Mouse (Mus musculus) lung, embryonic 14.5 days (tissue): ENCODE measurements around the gene Slc38a6. TPM values are rescaled to one million over a fixed set of nuclear protein-coding genes. Genes with fewer than 3 reads are reported as not detected.

Source experiments
- ATAC-seq: fragments of 200-750 bp; cut with Nextera tagmentation; 2 replicates; pipeline ENCODE4 v1.8.0; 2017; ENCODE audit warnings: mild to moderate bottlenecking, moderate TSS enrichment, moderate library complexity; ENCODE audit not compliant: insufficient read depth
- DNase-seq: peaks from one replicate; pipeline ENCODE4 v3.0.0-alpha.2; 2015
- H3K27ac ChIP-seq: fragments of 300-500 bp; sonication (generic); 2 replicates; pipeline ENCODE4 v1.5.1; 2014; ENCODE audit warnings: low read depth, mild to moderate bottlenecking, moderate library complexity
- H3K27me3 ChIP-seq: fragments of 300-500 bp; sonication (generic); 2 replicates; pipeline ENCODE4 v1.6.1; 2014; ENCODE audit warnings: low read length, control low read depth; ENCODE audit not compliant: insufficient read depth
- H3K36me3 ChIP-seq: fragments of 300-500 bp; sonication (generic); 2 replicates; pipeline ENCODE4 v1.6.1; 2014; ENCODE audit warnings: control low read depth; ENCODE audit not compliant: insufficient read depth
- H3K4me1 ChIP-seq: fragments of 300-500 bp; sonication (generic); 2 replicates; pipeline ENCODE4 v1.6.1; 2014; ENCODE audit warnings: antibody characterized with exemption, control low read depth; ENCODE audit not compliant: insufficient read depth
- H3K4me2 ChIP-seq: fragments of 300-500 bp; sonication (generic); 2 replicates; pipeline ENCODE4 v1.6.1; 2014; ENCODE audit warnings: mild to moderate bottlenecking
- H3K4me3 ChIP-seq: fragments of 300-500 bp; sonication (generic); 2 replicates; pipeline ENCODE4 v1.5.1; 2014; ENCODE audit warnings: low read depth, low read length
- H3K9ac ChIP-seq: fragments of 300-500 bp; sonication (generic); 2 replicates; pipeline ENCODE4 v1.6.1; 2014
- H3K9me3 ChIP-seq: fragments of 300-500 bp; sonication (generic); 2 replicates; pipeline ENCODE4 v1.6.1; 2016; ENCODE audit warnings: low read depth, low read length, control low read depth
- CTCF ChIP-seq: IDR thresholded peaks from 2 replicates; pipeline ENCODE4 v1.5.1; 2016; ENCODE audit warnings: antibody characterized with exemption, low read depth
- WGBS: fragments of 180-500 bp; shearing (Covaris S2); extraction: QIAGEN DNeasy Blood & Tissue Kit; methylation state at CpG from one replicate; pipeline ENCODE4 v1.1.7; 2014; 5-methylcytosine and 5-hydroxymethylcytosine counted together
- polyA plus RNA-seq: library from polyadenylated mRNA; unstranded; fragments of >200 nt; fragmentation: Nextera tagmentation; extraction: Ambion mirVana; gene quantifications from 2 replicates; pipeline ENCODE4 v1.2.1, GENCODE M21; 2014

Slc38a6 gene
- polyA plus RNA-seq, 1 experiment from 2014 or later = 9.3 TPM

DNA sequence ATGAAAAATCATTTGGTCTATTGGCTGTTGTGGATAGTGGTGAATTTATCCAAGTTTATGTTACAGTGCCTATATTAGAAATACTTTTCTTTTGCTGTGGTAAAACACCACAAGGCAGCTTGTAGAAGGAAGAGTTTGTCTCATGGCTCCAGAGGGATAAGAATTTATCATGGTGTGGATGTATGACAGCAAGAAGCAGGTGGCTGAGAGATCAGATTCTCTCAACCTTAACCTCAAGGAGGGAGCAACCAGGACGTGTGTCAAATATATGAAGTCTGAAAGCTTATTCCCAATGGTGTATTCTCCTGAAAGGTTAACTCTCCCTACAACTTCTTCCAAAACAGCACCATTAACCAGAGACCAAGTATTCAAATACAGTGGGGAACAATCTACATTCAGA, 20.0 kb upstream of the Slc38a6 start:
- Histone ChIP-seq H3K9me3 (no peaks in the 10 kb centered on the region), H3K36me3 (no peaks in the 10 kb centered on the region), H3K27me3 (no peaks in the 10 kb centered on the region), H3K27ac (no peak overlapping the region), H3K4me3 (no peak overlapping the region), H3K9ac (no peak overlapping the region), H3K4me2 (no peak overlapping the region), H3K4me1 (no peaks in the 10 kb centered on the region)
- DNase-seq = no peak
- TF ChIP-seq CTCF = no peak
- WGBS = 81% methylated on average over 1 of the region's 1 CpGs
- ATAC-seq = no peak

DNA sequence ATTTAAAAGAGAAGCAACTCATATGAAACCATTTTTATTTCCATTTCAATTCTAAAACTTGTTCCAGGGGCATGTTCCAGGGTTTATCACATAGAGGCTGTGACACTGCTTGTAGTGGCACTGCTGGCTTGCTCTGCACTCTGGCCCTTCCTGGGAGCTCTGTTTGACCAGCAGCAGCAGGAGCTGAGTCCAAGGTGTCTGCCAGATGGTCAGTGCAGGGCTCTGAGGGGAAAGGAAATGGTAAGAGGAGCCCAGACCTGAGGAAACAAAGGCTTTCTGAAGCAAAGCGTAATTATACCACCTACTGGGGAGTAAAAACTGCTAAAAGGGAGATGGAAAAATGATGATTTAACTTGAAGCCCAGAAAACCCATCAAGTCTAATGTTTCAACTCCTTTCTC, 18.1 kb upstream of the Slc38a6 start:
- Histone ChIP-seq H3K4me2 (no peak overlapping the region), H3K4me3 (no peak overlapping the region), H3K27me3 (no peaks in the 10 kb centered on the region), H3K9me3 (no peaks in the 10 kb centered on the region), H3K4me1 (no peaks in the 10 kb centered on the region), H3K36me3 (peaks cover 7% of the 10 kb centered on the region; the same call in 1 of the 2 replicates), H3K9ac (no peak overlapping the region), H3K27ac (no peak overlapping the region)
- WGBS = 86% methylated on average over 1 of the region's 1 CpGs
- DNase-seq (no peak), ATAC-seq (no peak)
- TF ChIP-seq CTCF = no peak

DNA sequence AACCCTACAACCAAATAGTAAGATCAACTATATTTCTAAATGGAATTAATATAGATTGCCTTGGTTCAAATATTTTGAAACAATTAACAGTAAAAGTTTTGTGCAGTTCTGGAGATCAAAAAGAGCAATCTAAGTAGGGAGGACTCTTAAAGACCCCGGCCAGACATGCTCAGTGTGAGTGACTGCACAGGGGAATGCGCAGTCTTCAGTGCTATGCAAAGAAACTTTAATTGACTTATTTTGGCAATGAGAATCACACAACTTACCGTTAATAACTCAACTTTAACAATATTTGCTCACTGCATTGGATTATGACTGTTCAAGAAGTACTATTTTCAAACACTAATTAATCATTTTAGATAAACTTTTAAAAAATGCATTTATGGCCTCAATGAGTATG, 17.0 kb upstream of the Slc38a6 start:
- 84% methylated on average over 3 of the region's 3 CpGs for WGBS
- Histone ChIP-seq H3K27me3 (no peaks in the 10 kb centered on the region), H3K4me2 (no peak overlapping the region), H3K4me1 (no peaks in the 10 kb centered on the region), H3K4me3 (no peak overlapping the region), H3K9ac (no peak overlapping the region), H3K27ac (no peak overlapping the region), H3K9me3 (no peaks in the 10 kb centered on the region), H3K36me3 (peaks cover 7% of the 10 kb centered on the region; the same call in 1 of the 2 replicates)
- no peak for ATAC-seq
- TF ChIP-seq CTCF = no peak
- no peak for DNase-seq

DNA sequence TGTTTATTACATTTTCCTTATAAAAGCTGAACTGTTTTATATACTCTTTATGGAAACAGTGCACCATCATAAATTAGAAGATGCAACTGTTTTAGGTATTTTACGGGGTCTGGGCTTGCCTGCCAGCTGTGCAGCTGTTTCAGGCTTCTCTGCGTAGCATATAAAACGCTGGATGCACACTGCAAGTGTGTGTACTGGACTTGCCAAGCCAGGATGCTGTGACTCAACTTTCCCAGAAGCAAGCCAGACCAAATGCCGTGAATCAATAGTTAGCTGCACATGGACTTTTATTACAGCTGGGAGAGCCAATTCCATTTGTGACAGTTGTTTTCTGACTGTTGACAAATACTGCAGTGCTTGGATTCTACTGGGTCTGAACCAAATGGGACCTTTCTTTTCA, 16.6 kb upstream of the Slc38a6 start:
- 71% methylated on average over 4 of the region's 4 CpGs for WGBS
- Histone ChIP-seq H3K4me1 (no peaks in the 10 kb centered on the region), H3K4me3 (no peak overlapping the region), H3K4me2 (no peak overlapping the region), H3K36me3 (peaks cover 11% of the 10 kb centered on the region; the same call in 1 of the 2 replicates), H3K27me3 (no peaks in the 10 kb centered on the region), H3K27ac (no peak overlapping the region), H3K9ac (no peak overlapping the region), H3K9me3 (no peaks in the 10 kb centered on the region)
- TF ChIP-seq CTCF = no peak
- ATAC-seq = no peak
- DNase-seq = no peak

DNA sequence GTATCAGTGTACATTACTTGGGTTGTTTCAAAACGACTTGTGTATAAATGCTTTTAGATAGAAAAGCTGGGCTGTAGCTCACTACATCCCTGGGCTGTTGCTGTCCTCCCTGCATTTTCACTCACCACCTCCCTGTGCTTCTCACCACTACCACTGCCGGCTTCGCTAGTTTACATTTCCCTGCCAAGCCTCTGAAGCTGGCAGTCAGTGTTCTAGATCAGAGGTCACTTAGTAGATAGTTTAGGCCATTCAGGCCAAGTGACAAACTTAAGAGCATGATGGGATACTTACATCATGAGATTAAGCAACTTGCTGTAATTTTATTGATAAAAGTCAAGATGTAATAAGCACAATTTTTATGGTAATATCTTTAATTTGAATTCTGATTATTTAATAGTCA, 11.7 kb upstream of the Slc38a6 start:
- DNase-seq = no peak
- TF ChIP-seq CTCF = no peak
- H3K9ac ChIP-seq = no peak overlapping the region
- H3K36me3 ChIP-seq = peaks cover 31% of the 10 kb centered on the region
- no peaks in the 10 kb centered on the region; the same call in 1 of the 2 replicates for H3K9me3 ChIP-seq
- no peak overlapping the region for H3K4me2 ChIP-seq
- WGBS = 84% methylated on average over 3 of the region's 3 CpGs
- H3K27me3 ChIP-seq = no peaks in the 10 kb centered on the region
- no peak overlapping the region for H3K4me3 ChIP-seq
- ATAC-seq = no peak
- no peak overlapping the region for H3K27ac ChIP-seq
- no peaks in the 10 kb centered on the region for H3K4me1 ChIP-seq

DNA sequence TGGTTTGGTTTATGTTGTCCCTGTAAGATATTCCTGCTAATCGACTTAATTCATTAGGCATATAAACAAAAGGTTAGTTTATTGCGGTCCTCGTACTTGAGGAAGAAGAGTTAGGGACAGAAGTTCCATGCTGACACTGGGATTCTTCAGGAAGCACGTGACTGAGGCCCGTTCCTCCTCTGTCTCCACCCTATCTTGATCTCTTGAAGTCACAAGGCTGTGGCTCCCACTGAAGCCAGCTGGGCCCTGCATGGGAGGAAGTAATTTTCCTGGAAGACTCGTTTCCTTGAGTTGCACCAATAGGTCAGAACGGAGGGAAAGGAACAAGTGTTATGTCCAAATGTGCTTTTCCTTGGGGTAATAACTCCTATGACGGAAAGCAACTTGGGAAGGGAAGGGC, 1.0 kb downstream of the Slc38a6 start:
- DNase-seq (peak; percentile 17), ATAC-seq (no peak)
- peak overlapping the region; percentile 80; the same call in 1 of the 2 replicates for H3K9ac ChIP-seq
- H3K36me3 ChIP-seq = peaks cover 21% of the 10 kb centered on the region; the same call in 1 of the 2 replicates
- 0 out of 2 replicates have a peak, but pooled peaks cover 8% of the 10 kb centered on the region for H3K4me1 ChIP-seq
- H3K4me3 ChIP-seq = peak overlapping the region; percentile 60
- no peak overlapping the region for H3K27ac ChIP-seq
- WGBS = 58% methylated on average over 8 of the region's 8 CpGs
- H3K4me2 ChIP-seq = peak overlapping the region; percentile 71
- H3K27me3 ChIP-seq = no peaks in the 10 kb centered on the region
- no peaks in the 10 kb centered on the region for H3K9me3 ChIP-seq
- TF ChIP-seq CTCF = no peak

DNA sequence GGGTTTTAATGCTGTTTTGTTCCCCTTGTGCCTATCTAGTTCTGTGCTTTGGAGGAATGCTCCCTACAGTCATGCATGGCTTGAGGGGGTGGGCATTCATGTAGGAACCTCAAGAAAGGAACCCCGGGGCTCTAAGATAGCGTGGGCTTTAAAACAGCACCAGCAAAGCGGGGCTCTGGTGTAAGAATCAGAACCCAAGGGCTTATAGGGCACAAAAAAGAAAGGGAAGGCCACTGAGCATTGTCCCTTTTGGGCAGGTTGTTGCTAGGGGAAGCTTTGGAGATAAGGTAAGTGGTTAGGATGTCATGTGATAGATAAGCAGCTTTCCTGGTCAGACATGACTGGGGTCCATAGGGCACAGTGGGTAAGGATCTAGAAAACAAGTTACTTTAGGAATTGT, 2.0 kb downstream of the Slc38a6 start:
- H3K9me3 ChIP-seq = no peaks in the 10 kb centered on the region
- TF ChIP-seq CTCF = no peak
- H3K27ac ChIP-seq = no peak overlapping the region
- H3K27me3 ChIP-seq = no peaks in the 10 kb centered on the region
- DNase-seq = no peak
- H3K36me3 ChIP-seq = peaks cover 16% of the 10 kb centered on the region; the same call in 1 of the 2 replicates
- no peak overlapping the region for H3K4me2 ChIP-seq
- 0 out of 2 replicates have a peak, but pooled peaks cover 8% of the 10 kb centered on the region for H3K4me1 ChIP-seq
- H3K4me3 ChIP-seq = no peak overlapping the region
- no peak for ATAC-seq
- WGBS = 90% methylated on average over 3 of the region's 3 CpGs
- H3K9ac ChIP-seq = no peak overlapping the region

DNA sequence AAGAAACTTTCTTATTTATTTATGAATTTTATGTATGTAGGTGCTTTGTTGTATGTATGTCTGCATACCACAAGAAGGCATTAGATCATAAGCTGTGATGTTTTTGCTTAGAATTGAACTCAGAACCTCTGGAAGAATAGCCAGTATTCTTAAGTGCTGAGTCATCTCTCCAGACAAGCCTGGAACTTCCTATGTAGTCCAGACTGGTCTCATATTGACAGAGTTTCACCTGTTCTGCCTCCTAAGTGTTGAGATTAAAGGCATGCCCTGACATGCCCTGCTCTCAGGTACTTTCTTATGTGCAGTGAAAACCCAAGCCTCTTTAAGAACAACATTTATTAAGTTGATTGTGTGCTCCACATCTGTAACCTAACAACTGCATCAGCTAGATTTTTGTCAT, 8.3 kb downstream of the Slc38a6 start:
- no peak for ATAC-seq
- no peak overlapping the region for H3K27ac ChIP-seq
- H3K4me1 ChIP-seq = peaks cover 9% of the 10 kb centered on the region; the same call in 1 of the 2 replicates
- TF ChIP-seq CTCF = no peak
- no peak overlapping the region for H3K4me2 ChIP-seq
- H3K27me3 ChIP-seq = no peaks in the 10 kb centered on the region
- H3K9me3 ChIP-seq = no peaks in the 10 kb centered on the region
- no peak overlapping the region for H3K9ac ChIP-seq
- no peak for DNase-seq
- H3K4me3 ChIP-seq = no peak overlapping the region
- peaks cover 10% of the 10 kb centered on the region; the same call in 1 of the 2 replicates for H3K36me3 ChIP-seq
